Mouse (Mus musculus): ENCODE results near the gene Camk2g.

GRCm38 (mm10) chr14:20719767-20720166 lies 74.1 kb downstream of the Camk2g start:
- no peak for TF ChIP-seq MAX (IDR thresholded peaks at IDR 0.05)
- no peak for TF ChIP-seq CTCF (IDR thresholded peaks at IDR 0.05; ENCODE audit: control insufficient read depth, insufficient read depth, insufficient read length)
